Mouse (Mus musculus) common myeloid progenitor, adult 5-6 weeks (primary cell): ENCODE measurements around the gene Pms2. TPM values are rescaled to one million over a fixed set of nuclear protein-coding genes. Genes with fewer than 3 reads are reported as not detected.

ENCODE experiments used
- ATAC-seq: replicated peaks from 2 replicates; pipeline ENCODE4 v1.8.0; 2016; ENCODE audit warnings: low read depth, mild to moderate bottlenecking, moderate TSS enrichment, inconsistent platforms; ENCODE audit not compliant: poor library complexity, severe bottlenecking
- total RNA-seq: library from RNA; stranded (forward); fragments of 200-1000, 187-1606 nt; gene quantifications from 2 replicates; pipeline ENCODE4 v1.2.3, GENCODE M21; 2017

The Pms2 gene
- total RNA-seq, 1 experiment from 2014 or later: 30.0 TPM

DNA sequence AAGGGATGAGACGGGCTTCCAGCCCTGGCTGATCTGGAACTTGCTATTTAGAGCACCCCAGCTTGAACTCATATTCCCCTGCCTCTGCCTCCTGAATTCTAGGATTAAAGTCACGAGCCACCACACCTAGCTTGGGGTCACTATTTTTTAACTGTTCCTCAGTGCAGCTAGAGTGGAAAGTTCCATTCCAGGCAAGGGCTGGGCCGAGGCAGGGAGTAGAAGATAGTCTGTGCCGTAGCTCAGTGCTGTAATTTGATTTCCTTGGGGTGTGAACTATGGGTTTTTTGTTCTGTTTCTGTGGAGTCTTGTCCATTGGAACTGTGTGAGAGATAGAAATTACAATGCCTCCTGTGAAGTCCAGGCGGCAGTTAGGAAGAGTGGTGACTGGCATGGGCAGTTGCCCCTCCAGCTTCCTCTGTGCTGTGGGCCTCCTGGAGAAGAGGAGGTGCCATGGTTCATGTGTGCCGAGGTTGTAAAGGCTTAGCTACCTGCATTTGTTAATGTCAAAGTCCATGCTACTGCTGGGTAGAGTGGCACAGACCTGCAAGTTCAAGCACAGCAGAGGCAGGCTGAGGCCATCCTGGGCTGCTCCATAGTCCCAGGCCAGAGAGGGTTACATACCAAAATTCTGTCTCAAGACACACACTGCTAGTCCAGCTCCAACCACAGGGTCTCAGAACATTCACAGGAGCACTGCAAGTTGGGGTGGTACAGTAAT lies 22.3 kb downstream of the Pms2 start:
- ATAC-seq: no peak

DNA sequence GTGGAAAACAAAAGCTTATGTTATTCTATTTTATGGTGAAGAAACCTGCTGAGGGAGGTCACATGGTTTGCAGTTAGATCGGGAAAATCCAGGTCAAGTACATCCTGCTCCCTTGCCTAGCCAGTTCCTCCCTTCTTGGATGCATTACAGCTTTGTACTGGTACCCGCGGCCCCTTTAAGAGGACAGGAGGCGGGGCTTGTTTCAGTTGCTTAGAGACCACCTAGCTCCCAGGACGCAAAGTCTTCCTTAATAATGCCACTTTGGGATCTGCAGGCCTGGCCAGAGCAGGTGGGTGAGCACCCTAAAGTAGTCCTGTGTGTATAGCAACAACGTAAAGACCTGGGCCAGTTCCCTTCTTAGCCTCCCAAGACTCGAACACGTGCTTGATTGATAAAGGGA lies 23.1 kb downstream of the Pms2 start, which contains the start of gene Rsph10b:
Gene Rsph10b, plus strand, starts transcription at position 205 of the 400 bp plus-strand sequence.
- ATAC-seq: no peak

GRCm38 (mm10) chr5:143933414-143933813 lies 23.6 kb downstream of the Pms2 start:
- ATAC-seq: no peak

DNA sequence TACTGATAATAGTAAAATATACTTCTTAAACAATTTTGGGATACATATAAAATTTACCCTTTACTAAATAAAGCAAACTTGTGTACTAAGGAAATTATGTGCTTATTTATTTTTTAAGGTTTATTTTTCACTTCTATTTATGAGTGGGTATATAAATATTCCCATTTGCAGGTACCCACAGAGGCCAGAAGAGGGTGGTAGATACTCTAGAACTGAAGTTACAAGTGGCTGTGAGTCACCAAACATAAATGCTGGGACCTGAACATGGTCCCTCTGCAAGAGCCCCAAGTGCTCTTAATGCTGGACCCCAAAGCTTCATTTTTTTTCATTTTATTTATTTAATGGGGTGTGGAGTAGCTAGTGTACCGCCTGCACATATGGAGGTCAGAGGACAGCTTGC lies 24.1 kb downstream of the Pms2 start:
- ATAC-seq: no peak

GRCm38 (mm10) chr5:143936156-143936555 lies 26.4 kb downstream of the Pms2 start:
- ATAC-seq: no peak

GRCm38 (mm10) chr5:143941588-143941987 lies 31.8 kb downstream of the Pms2 start:
- ATAC-seq: peak; percentile 52; the same call in 1 of the 2 replicates

GRCm38 (mm10) chr5:143943231-143944125 lies 33.7 kb downstream of the Pms2 start:
- no peak for ATAC-seq

GRCm38 (mm10) chr5:143948361-143948760 lies 38.6 kb downstream of the Pms2 start:
- ATAC-seq: no peak

GRCm38 (mm10) chr5:143950016-143950415 lies 40.3 kb downstream of the Pms2 start:
- ATAC-seq: no peak

GRCm38 (mm10) chr5:143957101-143957500 lies 47.3 kb downstream of the Pms2 start:
- no peak for ATAC-seq

DNA sequence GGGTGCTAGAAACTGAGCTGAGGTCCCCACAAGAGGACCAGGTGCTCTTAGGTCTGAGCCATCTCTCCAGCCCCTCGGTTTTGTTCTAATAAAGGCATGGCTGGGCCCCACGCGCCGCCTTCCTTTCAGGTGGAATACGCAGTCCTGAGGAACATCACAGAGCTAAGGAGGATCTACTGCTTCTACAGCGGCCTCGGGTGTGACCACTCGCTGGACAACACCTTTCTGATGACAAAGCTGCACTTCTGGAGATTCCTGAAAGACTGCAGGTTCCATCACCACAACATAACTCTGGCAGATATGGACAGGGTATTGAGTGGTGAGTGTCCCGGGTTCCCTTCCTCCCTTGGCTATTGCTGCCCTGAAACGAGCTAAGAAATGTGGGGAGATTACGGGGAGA lies 49.8 kb downstream of the Pms2 start:
- no peak for ATAC-seq

- ATAC-seq: no peak
Measured at GRCm38 (mm10) chr5:143961176-143961575, 51.4 kb downstream of the Pms2 start.

DNA sequence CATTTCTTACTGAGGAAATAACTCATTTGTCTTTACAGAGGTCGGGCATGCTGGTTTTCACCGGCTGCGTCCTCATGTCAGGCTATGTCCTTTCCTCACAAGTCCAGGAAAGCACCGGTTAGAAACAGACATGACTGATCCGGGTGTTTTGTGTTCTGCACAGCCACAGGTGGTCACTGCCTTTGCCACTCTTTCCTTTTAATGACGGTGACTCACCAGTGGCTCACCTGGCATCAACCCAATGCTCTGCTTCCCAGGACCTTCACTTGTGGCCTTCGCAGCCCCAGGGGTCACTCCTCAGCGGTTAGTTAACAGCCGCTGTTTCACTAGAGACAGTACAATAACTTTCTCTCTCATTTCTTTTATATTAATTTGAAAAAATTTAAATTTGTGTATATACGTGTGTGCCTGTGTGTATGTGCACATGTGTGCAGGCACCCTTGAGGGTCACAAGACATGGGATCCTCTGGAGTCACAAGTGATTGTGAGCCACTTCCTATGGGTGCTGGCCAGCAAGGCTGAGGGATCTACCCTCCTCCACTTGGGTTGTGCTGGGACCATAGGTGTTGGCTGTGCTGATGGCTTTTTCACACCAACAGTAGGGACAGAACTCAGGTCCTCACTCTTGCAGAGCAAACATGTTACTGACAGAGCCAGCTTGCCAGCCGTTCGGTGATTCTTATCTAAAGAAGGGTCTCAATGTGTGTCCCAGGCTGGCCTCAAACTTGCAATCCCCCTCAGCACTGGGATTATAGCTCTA lies 56.0 kb downstream of the Pms2 start:
- ATAC-seq: no peak

DNA sequence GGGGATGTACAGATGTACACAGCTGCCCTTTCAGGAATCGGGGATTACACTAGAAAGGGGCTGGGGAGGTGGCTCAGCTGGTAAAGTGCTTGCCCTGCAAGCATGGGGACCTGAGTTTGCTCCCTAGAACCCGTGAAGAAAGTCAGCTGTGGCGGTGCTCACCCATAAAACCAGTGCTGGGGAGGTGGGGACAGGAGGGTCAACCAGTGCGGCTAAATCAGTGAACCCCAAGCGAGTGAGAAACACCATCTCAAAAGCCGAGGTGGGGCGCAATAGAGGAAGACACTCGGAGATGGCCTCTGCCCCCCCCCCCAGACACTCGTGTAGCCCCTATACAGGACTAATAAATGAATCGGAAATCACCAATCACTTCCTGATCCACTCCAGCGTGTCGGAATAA lies 56.9 kb downstream of the Pms2 start:
- ATAC-seq: no peak

- ATAC-seq: no peak
Measured at GRCm38 (mm10) chr5:143972628-143973027, 62.9 kb downstream of the Pms2 start.

DNA sequence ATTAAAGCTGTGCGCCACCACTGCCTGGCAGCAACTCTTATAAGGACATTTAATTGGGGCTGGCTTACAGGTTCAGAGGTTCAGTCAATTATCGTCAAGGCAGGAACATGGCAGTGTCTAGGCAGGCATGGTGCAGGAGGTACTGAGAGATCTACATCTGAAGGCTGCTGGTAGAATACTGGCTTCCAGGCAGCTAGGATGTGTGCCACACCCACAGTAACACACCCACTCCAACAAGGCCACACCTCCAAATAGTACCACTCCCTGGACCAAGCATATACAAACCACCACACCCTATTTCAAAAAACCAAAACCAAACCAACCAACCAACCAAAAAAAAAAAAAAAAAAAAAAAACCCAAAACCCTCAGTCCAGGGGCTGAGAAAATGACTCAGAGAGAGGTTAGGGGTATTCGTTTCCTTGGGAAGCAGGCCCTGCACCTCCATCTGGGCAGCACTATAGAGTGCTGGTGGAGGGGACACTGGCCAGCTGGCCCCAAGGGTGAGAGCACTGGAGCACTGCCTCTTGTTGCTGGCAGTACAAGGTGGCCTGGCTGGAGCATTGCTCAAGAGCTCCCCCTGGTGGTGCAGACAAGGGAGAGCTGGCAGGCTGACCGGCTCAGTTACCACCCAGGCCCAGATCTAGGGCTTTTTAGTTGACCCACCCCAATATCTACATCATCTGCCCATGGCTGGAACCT lies 65.3 kb downstream of the Pms2 start:
- peak; percentile 91 for ATAC-seq

GRCm38 (mm10) chr5:143975631-143975933 lies 65.8 kb downstream of the Pms2 start:
- ATAC-seq: peak; percentile 43

GRCm38 (mm10) chr5:143976232-143976631 lies 66.5 kb downstream of the Pms2 start:
- ATAC-seq: no peak

GRCm38 (mm10) chr5:143976726-143977431 lies 67.1 kb downstream of the Pms2 start:
- ATAC-seq: no peak
